Mouse (Mus musculus): ENCODE data around the gene Sephs2.
A peak's percentile ranks its signal among the peaks of the same experiment; 100 is the strongest.

Gene Sephs2

DNA sequence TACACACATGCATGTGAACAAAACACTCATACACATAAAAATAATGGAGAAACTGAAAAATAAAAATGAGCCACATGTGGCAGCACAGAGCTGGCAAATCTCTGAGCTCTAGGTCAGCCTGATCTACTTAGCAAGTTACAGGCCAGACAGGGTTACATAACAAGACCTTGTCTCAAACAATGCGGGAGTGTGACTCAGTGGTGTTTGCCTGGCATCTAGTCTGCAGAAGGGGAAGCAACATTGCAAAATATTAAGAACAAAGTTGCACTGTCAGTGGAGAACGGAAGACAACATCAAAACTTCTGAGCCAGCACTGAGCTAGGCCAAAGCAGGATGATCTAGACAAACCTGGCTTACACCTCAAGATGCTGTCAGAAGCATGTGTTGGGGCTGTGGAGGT lies 3.6 kb downstream of the Sephs2 start:
- no peak for DNase-seq

DNA sequence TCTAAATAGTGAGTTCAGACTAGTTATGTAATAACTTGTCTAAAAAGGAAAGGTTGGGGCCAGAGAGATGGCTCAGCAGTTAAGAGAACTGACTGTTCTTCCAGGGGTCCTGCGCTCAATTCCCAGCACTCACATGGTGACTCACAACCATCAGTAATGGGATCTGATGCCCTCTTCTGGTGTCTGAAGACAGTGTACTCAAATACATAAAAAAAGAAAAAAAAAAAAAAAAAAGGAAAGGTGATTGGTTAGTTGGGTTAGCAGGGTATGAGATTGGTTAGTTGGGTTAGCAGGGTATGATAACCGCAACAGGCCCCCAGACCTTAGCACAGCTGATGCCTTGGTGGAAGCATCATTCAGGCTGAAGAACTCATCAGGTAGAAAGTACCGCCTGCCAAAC lies 10.3 kb downstream of the Sephs2 start:
- no peak for DNase-seq

DNA sequence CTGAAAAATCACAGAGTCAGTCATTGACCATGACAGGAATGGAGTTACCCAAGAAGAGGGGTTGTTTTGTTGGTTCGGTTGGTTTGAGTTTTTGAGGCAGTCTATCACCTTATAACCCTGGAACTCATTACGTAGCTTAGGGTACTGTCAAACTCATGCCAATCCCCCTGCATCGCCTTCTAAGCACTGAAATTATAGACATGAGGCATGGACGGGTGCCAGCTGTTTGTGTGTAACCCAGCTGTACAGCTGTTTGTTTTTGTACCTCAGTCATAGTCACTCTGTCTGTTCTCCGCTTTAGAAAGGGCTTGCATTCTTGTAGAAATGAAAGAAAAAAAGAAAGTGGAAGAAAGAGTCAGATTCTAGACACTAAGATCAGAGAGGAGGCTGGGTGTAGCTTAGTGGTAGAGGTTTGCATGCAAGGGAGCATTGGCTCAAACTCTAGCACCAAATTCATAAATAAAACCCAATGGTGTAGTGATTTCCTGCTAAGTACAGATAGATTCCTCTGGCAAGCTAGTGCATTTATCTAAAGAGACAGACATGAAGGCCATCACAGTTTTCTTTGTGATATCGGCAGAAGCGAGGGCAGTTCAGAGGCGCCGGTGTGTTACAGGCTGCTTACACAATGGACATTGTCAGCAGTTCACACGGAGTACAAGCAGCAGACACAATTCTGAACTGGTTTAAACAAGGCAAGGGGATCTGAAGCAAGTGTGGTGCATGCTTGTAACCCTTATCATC lies 11.5 kb downstream of the Sephs2 start:
- peak; percentile 44 for DNase-seq

DNA sequence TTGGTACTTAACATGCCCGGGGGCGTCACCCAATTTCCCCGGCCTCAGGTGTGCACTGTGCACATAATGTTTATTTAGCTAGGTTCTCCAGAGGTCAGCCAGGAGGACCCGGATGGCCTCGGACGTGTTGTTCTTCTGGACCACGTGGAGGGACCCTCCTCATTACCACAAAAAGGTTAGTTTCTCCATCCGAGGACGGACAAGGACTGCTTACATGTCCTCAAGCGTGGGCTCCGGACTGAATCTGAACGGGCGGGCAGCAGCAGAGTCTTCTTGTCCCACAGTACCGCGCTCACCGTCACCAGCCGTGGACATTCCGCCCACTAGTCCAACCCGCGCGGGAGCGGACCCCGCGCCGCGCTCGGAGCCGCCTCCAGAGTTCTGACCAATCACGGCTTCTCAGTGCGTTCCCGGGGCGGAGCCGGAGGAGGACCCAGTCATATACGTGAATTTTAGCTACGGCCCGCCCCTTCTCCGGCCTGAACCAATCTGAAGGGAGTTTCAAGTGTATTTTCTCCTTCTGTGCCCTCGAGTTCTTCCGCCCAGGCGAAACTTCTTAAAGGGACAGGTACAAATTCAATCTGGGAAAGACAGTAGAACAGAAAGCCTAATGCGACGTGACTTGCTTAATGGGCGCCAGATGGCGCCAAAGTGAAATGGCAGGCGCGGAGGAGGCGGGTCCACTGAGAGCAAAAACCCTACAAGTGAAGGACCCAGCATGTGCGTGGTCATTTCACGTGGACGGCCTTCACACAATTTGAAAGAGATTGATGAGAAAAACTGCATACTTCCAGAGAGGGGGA lies 13.3 kb downstream of the Sephs2 start, which contains the start of gene Dctpp1:
TSS of gene Dctpp1 (minus strand) at position 401 of the 803 bp plus-strand sequence.
- DNase-seq, result peak; percentile 99

DNA sequence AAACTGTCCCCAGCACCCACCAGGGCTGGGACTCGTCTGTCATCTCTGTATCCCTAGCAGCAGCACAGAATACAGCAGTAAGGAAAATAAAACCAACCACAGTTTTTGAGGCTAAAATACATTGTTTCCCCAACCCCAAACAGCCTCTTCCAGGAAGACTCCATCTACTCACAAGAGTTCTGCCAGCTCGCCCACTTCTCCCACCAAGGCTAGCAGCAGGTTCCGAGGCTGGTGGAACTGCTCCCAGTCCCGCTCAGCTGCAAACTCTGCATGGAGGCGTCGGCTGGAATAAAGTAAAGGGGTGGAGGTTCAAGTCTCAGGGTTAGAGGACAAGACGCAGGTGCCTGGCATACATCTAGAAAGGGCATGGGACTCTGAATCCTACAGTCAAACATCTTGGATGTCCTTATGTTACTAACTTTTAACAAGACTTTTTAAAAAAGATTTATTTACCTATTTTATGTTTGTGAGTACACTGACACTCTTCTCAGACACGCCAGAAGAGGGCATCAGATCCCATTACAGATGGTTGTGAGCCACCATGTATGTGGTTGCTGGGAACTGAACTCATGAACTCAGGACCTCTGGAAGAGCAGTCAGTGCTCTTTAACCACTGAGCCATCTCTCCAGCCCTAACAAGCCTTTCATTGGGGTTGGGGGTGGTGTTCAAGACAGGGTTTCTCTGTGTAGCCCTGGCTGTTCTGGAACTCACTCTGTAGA lies 14.5 kb downstream of the Sephs2 start:
- peak; percentile 39 for DNase-seq

DNA sequence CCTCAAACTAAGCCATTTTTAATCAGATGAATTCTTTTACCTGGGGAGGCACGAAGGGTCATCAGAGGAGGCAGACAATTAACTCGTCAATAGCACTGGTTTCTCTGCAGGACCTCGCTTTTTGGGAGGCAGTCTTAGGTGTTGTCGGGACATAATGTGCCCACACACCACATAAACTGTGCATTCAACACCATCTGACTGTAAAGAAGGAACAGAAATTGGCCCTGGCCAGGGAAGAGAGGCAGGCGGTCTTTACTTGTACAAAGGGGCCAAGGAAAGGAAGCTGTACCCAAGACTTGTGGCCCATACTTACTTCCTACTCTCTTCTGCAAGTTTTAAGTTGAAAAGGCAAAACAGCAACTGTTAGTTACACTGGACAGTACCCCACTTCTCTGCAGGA lies 17.3 kb downstream of the Sephs2 start:
- no peak for DNase-seq

DNA sequence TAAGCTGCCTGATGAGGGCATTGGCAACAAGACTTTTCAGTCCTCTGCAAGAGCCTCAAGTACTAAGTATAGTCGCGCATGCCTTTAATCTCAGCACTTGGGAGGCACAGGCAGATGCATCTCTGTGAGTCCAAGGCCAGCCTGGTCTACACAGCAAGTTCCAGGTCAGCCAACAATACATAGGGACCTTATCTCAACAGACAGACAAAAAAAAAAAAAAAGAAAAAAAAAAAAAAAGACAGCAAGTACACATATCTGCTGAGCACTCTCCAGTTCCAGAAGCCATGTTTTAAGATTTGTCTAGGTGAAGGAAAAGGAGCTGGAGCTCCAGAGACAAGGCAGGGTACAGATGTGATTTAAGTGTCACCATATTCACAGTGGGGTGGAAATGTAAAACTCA lies 17.9 kb downstream of the Sephs2 start:
- no peak for DNase-seq

DNA sequence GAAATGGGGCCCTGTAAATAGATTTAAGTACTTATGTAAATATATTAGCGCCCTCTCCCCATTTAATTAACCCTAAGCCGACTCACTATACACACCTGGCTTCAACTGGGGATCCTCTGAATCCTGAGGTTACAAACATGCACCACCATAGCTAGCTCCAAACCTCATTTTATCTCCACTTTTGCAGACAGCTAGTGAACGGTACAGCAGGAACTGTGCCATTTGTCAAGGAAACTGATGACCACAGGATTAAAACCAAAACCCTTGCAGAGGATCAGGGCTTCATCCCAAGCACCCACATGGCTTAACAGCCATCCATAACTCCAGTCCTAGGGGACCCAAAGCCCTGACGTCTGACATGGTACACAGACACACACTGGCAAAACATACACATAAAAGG lies 18.8 kb downstream of the Sephs2 start:
- DNase-seq, result no peak

DNA sequence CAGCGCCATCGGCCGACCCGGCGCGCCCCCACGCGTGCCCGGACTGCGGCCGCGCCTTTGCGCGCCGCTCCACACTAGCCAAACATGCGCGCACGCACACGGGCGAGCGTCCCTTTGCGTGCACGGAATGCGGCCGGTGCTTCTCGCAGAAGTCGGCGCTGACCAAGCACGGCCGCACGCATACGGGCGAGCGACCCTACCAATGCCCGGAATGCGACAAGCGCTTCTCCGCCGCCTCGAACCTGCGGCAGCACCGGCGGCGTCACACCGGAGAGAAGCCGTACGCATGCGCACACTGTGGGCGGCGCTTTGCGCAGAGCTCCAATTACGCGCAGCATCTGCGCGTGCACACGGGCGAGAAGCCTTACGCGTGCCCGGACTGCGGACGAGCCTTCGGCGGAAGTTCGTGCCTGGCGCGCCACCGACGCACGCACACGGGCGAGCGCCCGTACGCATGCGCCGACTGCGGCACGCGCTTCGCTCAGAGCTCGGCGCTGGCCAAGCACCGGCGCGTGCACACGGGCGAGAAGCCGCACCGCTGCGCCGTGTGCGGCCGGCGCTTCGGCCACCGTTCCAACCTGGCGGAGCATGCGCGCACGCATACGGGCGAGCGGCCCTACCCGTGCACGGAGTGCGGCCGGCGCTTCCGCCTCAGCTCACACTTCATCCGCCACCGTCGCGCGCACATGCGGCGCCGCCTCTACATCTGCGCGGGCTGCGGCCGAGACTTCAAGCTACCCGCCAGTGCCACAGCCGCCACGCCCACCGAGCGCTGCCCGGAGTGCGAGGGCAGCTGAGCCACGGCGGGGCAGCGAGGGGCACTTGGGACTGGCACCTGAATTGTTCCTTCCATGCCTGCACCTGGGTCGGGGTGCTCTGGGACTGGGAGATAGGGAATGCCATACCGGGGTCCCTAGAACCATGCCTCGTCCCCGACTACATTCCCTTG lies 19.8 kb downstream of the Sephs2 start:
- DNase-seq, result peak; percentile 94

DNA sequence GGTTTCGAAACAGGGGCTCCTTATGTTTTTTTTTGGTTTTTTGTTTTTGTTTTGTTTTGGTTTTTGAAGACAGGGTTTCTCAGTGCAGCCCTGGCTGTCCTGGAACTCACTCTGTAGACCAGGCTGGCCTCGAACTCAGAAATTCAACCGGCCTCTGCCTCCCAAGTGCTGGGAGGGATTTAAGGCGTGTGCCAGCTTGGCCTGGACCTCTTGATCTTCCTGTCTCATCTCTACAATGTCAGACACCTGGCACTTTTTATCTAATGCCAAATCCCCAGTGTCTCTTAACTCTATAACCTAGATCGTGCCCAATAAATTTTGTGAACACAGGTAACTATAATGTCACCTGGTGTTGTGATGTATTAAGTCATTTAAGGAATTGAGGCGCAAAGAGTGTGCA lies 20.5 kb downstream of the Sephs2 start:
- no peak for DNase-seq

DNA sequence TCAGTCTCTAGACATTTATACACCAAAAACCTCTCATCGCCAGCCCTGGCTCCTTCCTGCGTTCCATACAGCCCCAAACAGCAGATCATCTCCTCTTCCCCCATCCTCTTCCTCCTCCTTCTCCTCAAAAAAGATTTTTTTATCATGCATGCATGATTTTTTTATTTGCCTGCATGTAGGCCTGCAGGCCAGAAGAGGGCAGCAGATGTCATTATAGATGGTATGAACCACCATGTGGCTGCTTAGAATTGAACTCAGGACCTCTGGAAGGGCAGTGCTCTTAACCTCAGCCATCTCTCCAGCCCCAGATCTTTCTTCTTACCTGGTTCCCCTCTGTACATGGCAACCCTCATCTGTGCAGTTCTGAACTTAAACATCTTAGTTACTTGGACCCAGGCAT lies 21.4 kb downstream of the Sephs2 start:
- no peak for DNase-seq

DNA sequence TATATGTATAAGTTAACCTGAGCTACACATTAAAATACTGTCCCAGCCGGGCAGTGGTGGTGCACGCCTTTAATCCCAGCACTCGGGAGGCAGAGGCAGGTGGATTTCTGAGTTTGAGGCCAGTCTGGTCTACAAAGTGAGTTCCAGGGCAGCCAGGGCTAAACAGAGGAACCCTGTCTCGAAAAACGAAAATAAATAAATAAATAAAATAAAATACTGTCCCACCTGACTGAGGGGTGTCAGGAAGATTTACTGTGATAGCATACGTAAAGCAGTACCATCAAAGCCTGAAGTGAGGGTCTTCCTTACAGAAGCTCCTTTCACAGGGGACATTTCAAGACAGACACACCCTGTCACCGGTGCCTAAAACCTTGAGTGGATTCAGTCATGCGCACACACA lies 23.3 kb downstream of the Sephs2 start:
- peak; percentile 33 for DNase-seq

DNA sequence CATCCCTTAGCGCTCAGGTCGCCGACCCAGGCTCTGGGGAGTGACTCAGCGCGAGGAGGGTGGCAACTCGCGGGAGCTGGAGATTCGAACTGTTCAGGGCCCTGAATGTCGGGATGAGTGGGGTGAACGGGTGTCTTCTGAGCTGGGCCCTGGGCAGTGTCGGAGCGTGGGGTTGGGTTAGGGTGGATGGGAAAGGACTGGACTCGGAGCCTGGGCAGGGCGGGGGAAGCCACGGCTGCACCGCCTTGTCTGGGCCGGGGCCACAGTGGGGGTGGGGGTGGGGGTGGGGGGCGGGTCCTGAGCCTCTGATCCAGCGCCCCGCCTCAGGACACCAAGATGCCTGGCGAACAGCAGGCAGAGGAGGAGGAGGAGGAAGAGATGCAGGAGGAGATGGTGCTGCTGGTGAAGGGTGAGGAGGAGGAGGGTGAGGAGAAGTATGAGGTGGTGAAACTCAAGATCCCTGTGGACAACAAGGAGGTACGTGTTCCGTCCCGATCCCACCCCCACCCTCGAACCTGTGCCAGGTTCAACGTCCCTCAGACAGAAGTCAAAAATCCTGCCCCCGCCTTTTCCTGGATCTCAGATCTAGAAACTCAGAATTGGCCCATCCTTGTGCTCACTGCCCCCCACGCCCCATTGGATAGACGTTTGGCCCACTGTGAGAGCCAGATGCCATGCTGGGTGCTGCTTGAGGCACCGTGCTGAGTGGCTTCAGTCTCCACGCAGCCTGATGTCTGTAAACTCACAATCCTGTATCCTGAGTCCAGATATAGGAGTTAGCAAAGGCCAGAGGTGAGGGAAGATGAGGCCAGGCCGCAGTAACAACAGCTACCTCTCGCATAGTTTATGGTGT lies 29.0 kb downstream of the Sephs2 start:
- peak; percentile 67 for DNase-seq

DNA sequence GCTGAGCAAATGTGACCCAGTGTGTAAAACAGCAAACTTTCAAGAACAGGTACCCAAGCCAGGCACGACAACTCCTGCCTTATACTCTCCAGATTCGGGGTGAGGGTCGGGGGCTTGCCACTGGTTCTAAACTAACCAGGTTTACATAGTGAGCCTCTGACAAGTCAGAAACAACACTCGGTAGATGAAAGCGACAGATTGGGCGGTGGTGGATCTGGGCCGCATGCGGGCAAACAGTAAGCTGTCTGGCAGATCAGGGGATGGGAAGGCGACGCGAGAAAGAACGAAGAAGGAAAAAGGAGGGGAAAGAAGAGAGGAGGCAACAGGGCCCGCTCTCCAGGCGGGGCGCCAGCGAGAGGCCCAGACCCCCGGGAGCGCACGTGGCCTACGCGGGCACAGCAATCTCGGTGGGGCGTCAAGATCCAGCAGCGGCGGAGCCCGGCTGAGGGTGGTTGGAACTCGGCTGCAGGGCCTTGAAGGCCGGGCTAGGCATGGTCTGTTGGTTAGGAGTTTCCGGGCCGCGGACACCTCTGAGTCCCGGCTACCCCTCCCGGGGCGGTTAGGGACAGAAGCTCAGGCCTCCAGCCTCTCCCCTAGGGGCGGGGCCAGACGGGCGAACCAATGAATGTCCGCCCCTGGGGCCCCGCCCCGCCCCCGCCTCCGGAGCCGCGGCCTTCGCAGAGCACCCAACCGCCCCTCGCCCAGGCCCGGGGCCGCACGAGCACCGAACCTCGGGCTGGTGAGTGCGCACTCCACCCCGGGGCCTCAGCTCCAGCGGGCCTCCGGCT lies 29.8 kb downstream of the Sephs2 start, which contains the start of gene Zfp771:
TSS of gene Zfp771 (plus strand) at position 405 of the 788 bp plus-strand sequence.
- DNase-seq, result peak; percentile 95

DNA sequence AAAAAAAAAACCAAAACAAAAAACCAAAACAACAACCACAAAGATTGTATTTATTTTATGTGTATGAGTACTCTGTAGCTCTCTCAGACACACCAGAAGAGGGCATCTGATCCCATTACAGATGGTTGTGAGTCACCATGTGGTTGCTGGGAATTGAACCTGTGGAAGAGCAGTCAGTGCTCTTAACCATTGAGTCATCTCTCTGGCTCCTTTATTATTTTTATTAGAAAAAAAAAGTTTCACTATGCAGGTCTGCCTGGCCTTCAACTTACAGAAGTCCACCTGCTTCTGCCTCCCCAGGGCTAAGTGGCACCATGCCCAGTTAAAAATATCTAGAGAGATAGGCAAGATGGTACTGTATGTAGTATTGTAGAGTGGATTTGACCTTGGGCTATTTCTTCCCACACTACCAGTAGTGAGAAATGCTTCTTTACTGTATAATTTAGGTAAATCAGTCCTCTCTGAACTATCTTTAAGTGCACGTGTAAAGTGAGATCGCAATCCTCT lies 30.4 kb downstream of the Sephs2 start:
- DNase-seq, result no peak

DNA sequence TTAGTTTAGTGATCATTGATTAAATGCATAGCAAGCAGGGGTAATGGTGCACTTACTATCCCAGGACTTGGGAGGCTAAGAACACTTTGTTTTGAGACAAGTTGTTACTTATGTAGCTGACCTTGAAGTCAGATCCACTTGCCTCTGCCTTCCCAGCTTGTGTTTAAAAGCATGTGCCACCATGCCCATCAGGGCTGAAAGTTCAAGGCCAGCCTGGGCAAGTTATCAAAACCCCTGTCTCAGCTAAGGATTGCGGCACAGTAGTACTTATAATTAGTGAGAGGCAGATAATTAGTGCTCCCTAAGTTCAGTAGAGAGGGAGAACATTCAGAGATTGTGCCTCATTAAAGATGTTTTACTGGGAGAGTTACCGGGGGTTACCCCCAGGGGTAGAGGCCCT lies 39.1 kb downstream of the Sephs2 start:
- no peak for DNase-seq

DNA sequence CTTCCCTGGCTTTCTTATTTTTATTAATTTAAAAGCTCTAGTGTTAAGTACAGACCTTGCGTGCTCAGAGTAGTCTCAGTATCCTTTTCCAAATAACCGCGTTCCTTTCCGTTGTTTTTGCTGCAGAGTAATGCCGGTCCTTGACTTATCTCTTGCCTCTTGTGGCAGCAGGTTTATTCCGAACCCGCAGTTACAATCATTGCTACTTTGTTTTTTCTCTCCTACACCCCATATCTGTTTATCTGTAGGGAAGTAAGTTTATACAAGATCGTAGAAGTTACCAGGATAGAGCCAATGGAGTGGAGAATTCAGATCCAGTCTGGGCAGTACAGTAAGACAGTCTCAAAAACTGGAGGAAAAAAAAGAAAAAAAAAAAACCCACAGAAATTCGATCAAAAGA lies 40.1 kb downstream of the Sephs2 start:
- DNase-seq, result no peak

DNA sequence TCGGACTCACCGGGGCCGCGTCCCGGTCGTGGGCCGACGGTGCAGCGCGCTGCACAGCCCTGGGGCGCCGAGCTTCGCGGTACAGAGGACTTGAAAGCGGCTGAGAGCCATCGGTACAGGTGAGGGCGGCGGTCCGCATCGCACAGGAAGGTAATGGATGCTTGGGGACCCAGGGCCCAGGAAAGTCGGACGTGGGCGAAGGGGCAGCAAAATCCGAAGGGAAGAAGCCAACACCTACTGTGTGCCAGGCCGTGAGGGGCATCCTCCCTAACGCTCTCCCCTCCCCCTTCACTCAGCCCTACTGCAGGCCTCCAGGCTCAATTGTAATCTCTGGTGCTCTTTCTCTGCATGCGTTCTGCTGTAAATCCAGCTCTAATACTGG lies 40.5 kb downstream of the Sephs2 start:
- peak; percentile 59 for DNase-seq

DNA sequence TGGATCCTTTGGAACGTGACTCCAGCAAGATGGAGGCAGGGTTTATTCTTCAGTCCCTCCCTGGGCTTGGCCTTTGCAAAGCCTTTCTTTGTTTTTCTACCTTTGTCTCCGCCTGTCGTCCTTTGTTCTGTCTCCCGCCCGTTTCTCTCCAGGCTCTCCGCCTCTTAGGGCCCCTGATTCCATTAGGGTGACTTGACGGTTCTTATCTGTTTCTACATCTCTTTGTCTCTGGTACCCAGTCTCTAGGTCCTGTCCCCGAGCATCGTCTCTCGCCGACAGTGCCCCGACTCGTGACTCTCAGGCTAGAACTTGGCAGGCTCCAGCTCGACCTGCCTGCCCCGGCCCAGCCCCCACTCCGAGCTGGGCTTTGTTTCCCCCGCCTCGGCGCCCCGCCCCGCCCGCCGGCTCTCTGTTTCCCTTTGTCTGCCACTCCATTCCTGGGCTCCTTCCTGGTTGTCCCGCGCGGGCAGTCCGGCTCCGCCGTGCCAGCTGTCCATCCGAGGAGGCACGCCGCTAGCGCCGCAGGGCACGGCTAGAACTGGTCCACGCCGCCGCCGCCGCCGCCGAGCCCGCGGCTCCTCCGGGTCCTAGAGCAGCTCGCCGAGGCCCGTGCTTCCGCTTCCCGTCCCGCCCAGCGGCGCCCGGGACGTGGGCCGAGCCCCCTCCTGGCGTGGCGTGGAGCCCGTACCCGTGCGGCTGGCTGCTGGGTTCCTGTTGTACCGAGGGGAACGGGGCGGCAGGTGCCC lies 41.1 kb downstream of the Sephs2 start, which contains the start of the genes Zfp553 and Sept1:
TSS of gene Zfp553 (plus strand) at position 440 of the 746 bp plus-strand sequence.
TSS of gene Sept1 (minus strand) at position 509 of the 746 bp plus-strand sequence.
- DNase-seq, result peak; percentile 83

All from cerebellum, adult 9-10 months (tissue).